ENCODE assay signal across 17 mouse cellular contexts in the genomic region with DNA sequence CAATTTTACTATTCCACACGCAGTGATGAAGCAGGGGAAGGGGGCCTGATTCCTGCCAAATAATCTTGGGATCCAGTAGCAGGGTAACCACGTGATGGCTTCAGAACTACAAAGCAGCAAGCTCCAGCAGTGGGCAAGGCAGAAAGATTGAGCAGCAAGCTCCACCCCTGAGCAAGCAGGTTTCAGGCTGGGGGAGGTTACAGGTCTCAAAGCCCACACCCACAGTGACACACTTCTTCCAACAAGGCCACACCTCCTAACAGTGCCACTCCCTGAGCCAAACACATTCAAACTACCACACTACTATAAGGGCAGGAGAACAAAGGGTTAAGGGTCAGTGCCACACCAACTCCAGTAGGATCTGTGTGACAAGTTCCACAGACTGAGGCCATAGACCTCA. TPM values are rescaled to one million over a fixed set of nuclear protein-coding genes. Genes with fewer than 3 reads are reported as not detected.
DNase-seq lines count a peak whose midpoint lies in the region; ATAC-seq and TF ChIP-seq lines count a peak whose summit lies in the region.
"Had no signal": no experiment of that assay in that cellular context is flagged by ENCODE, and none has a peak within 500 bp of the region (broad histone marks: within the 10 kb centered on the region; RNA-seq: fewer than 3 reads in every experiment).

No protein-coding gene starts in this region.

- no peak overlapping the region for H3K4me3 ChIP-seq in lung, postnatal 0 days (ENCODE audit: low read depth, low read length)
- H3K4me3 ChIP-seq in liver, embryonic 12.5 days = no peak overlapping the region
- no peak overlapping the region for H3K4me3 ChIP-seq in stomach, postnatal 0 days (ENCODE audit: low read depth, low read length)
- H3K4me3 ChIP-seq: hindbrain, embryonic 13.5 days; neural tube, embryonic 15.5 days had no signal

- TF ChIP-seq CTCF in lung, postnatal 0 days (IDR thresholded peaks at IDR 0.05) = no peak
- TF ChIP-seq CTCF in stomach, postnatal 0 days (IDR thresholded peaks at IDR 0.05; ENCODE audit: low read depth) = no peak

- no peaks in the 10 kb centered on the region for H3K9me3 ChIP-seq in lung, postnatal 0 days (ENCODE audit: low read length)
- no peaks in the 10 kb centered on the region for H3K9me3 ChIP-seq in liver, embryonic 12.5 days (replicated peaks)
- no peaks in the 10 kb centered on the region for H3K9me3 ChIP-seq in stomach, postnatal 0 days (ENCODE audit: control insufficient read depth, low read length)
- H3K9me3 ChIP-seq: hindbrain, embryonic 13.5 days; neural tube, embryonic 15.5 days had no signal

- 34% methylated on average over 2 of the region's 2 CpGs for WGBS in lung, postnatal 0 days
- WGBS in liver, embryonic 12.5 days (ENCODE audit: insufficient replicate concordance) = 31% methylated on average over 2 of the region's 2 CpGs
- WGBS in stomach, postnatal 0 days = 20% methylated on average over 2 of the region's 2 CpGs

- no peak overlapping the region for H3K27ac ChIP-seq in lung, postnatal 0 days (ENCODE audit: low read length)
- no peak overlapping the region for H3K27ac ChIP-seq in liver, embryonic 12.5 days
- no peak overlapping the region for H3K27ac ChIP-seq in stomach, postnatal 0 days (replicated peaks)
- H3K27ac ChIP-seq: hindbrain, embryonic 13.5 days; neural tube, embryonic 15.5 days had no signal

- H3K4me2 ChIP-seq in lung, postnatal 0 days (replicated peaks; ENCODE audit: low read depth, low read length) = no peak overlapping the region
- H3K4me2 ChIP-seq in liver, embryonic 12.5 days = peak overlapping the region; percentile 14; the same call in 1 of the 2 replicates
- H3K4me2 ChIP-seq in stomach, postnatal 0 days (replicated peaks; ENCODE audit: low read depth) = no peak overlapping the region
- H3K4me2 ChIP-seq: hindbrain, embryonic 13.5 days; neural tube, embryonic 15.5 days had no signal

- no peak for DNase-seq in lung, postnatal 0 days (ENCODE audit: low spot score)
- DNase-seq in lung, postnatal 10 days = no peak
- DNase-seq in ZHBTc4 (ENCODE audit: low read depth, low spot score) = peak; percentile 91
- DNase-seq in stomach, postnatal 0 days (ENCODE audit: low spot score) = peak; percentile 69
- DNase-seq in urinary bladder, adult 18-20 months (ENCODE audit: low spot score in 2 of 2) = no peak
- no peak for DNase-seq in cerebellum, postnatal 10 days
- DNase-seq in right cerebral cortex, postnatal 36 days (ENCODE audit: low spot score in 2 of 2) = no peak
- DNase-seq: cerebellum, adult 9-10 months; kidney, postnatal 36 days; lung, adult 18-20 months; midbrain, embryonic 14.5 days; right cerebral cortex, postnatal 4 days; thymus, adult 2 months had no signal

- H3K27me3 ChIP-seq in lung, postnatal 0 days (replicated peaks; ENCODE audit: insufficient read depth, low read length) = no peaks in the 10 kb centered on the region
- H3K27me3 ChIP-seq in liver, embryonic 12.5 days (replicated peaks) = peaks cover 14% of the 10 kb centered on the region; the same call in 1 of the 2 replicates
- H3K27me3 ChIP-seq in stomach, postnatal 0 days (ENCODE audit: control insufficient read depth, insufficient read depth, low read length) = no peaks in the 10 kb centered on the region
- H3K27me3 ChIP-seq: hindbrain, embryonic 13.5 days; neural tube, embryonic 15.5 days; Patski had no signal

- H3K9ac ChIP-seq in lung, postnatal 0 days (replicated peaks; ENCODE audit: low read depth) = no peak overlapping the region
- H3K9ac ChIP-seq in liver, embryonic 12.5 days = no peak overlapping the region
- no peak overlapping the region for H3K9ac ChIP-seq in stomach, postnatal 0 days (ENCODE audit: low read length)
- H3K9ac ChIP-seq: hindbrain, embryonic 13.5 days; neural tube, embryonic 15.5 days had no signal

- no peak for TF ChIP-seq EP300 in lung, postnatal 0 days (IDR thresholded peaks at IDR 0.05)
- no peak for TF ChIP-seq EP300 in stomach, postnatal 0 days (optimal IDR thresholded peaks at IDR 0.05)

- H3K36me3 ChIP-seq in lung, postnatal 0 days (ENCODE audit: insufficient read depth, low read length) = no peaks in the 10 kb centered on the region
- H3K36me3 ChIP-seq in liver, embryonic 12.5 days = peaks cover 7% of the 10 kb centered on the region
- H3K36me3 ChIP-seq in stomach, postnatal 0 days (ENCODE audit: control insufficient read depth, insufficient read depth, low read length) = no peaks in the 10 kb centered on the region

- H3K4me1 ChIP-seq in lung, postnatal 0 days (ENCODE audit: insufficient read depth, low read depth, low read length) = no peaks in the 10 kb centered on the region
- peaks cover 28% of the 10 kb centered on the region for H3K4me1 ChIP-seq in liver, embryonic 12.5 days
- H3K4me1 ChIP-seq in stomach, postnatal 0 days (replicated peaks; ENCODE audit: control insufficient read depth, insufficient read depth) = no peaks in the 10 kb centered on the region
- H3K4me1 ChIP-seq: hindbrain, embryonic 13.5 days; neural tube, embryonic 15.5 days had no signal

- peak; percentile 38; the same call in 1 of the 2 replicates for ATAC-seq in lung, postnatal 0 days
- ATAC-seq in liver, embryonic 12.5 days = peak; percentile 81
- peak; percentile 94 for ATAC-seq in stomach, postnatal 0 days (ENCODE audit: low FRiP score, low TSS enrichment)
- ATAC-seq: Patski had no signal

RNA-seq across cellular contexts. Expression of a gene that starts 9.6 kb away (rescaled TPM):
- polyA plus RNA-seq in lung, postnatal 0 days (2015; fragmentation: Nextera tagmentation; extraction: Ambion mirVana) = 3.1 and 5.0 TPM in 2 replicates
- polyA plus RNA-seq in liver, embryonic 12.5 days (2016; fragmentation: Nextera tagmentation; extraction: Ambion mirVana) = 18.5 and 19.7 TPM in 2 replicates
- polyA plus RNA-seq in stomach, postnatal 0 days (2015; fragmentation: Nextera tagmentation; extraction: Ambion mirVana) = 9.7 and 12.4 TPM in 2 replicates

RNA-seq across cellular contexts. Expression of a gene that starts 17.5 kb away (rescaled TPM):
- polyA plus RNA-seq in lung, postnatal 0 days (2015; fragmentation: Nextera tagmentation; extraction: Ambion mirVana) = 60.4 and 69.9 TPM in 2 replicates
- 57.6 and 64.1 TPM in 2 replicates for polyA plus RNA-seq in liver, embryonic 12.5 days (2016; fragmentation: Nextera tagmentation; extraction: Ambion mirVana)
- polyA plus RNA-seq in stomach, postnatal 0 days (2015; fragmentation: Nextera tagmentation; extraction: Ambion mirVana) = 79.7 and 85.3 TPM in 2 replicates

RNA-seq across cellular contexts. Expression of a gene that starts 19.0 kb away (rescaled TPM):
- polyA plus RNA-seq in lung, postnatal 0 days (2015; fragmentation: Nextera tagmentation; extraction: Ambion mirVana) = 283 and 307 TPM in 2 replicates
- 290 and 318 TPM in 2 replicates for polyA plus RNA-seq in liver, embryonic 12.5 days (2016; fragmentation: Nextera tagmentation; extraction: Ambion mirVana)
- 350 and 354 TPM in 2 replicates for polyA plus RNA-seq in stomach, postnatal 0 days (2015; fragmentation: Nextera tagmentation; extraction: Ambion mirVana)

RNA-seq across cellular contexts. Expression of a gene that starts 23.3 kb away (rescaled TPM):
- 63.6 and 66.5 TPM in 2 replicates for polyA plus RNA-seq in lung, postnatal 0 days (2015; fragmentation: Nextera tagmentation; extraction: Ambion mirVana)
- 85.4 and 87.9 TPM in 2 replicates for polyA plus RNA-seq in liver, embryonic 12.5 days (2016; fragmentation: Nextera tagmentation; extraction: Ambion mirVana)
- polyA plus RNA-seq in stomach, postnatal 0 days (2015; fragmentation: Nextera tagmentation; extraction: Ambion mirVana) = 73.7 and 76.5 TPM in 2 replicates

RNA-seq across cellular contexts. Expression of a gene that starts 30.3 kb away (rescaled TPM):
- 2.7 and 2.8 TPM in 2 replicates for polyA plus RNA-seq in lung, postnatal 0 days (2015; fragmentation: Nextera tagmentation; extraction: Ambion mirVana)
- polyA plus RNA-seq in liver, embryonic 12.5 days (2016; fragmentation: Nextera tagmentation; extraction: Ambion mirVana) = 1.9 and 2.5 TPM in 2 replicates
- 0.51 and 0.73 TPM in 2 replicates for polyA plus RNA-seq in stomach, postnatal 0 days (2015; fragmentation: Nextera tagmentation; extraction: Ambion mirVana)

Comparison
In these comparisons a context has a peak if more than half of its experiments do, and no peak if none do; other contexts are left out.
1. ATAC-seq: peak in every context shown above with its lines; median percentile 94 in stomach, postnatal 0 days; 81 in liver, embryonic 12.5 days; 38 in lung, postnatal 0 days.
2. DNase-seq: peak in ZHBTc4 (single experiment) and stomach, postnatal 0 days (single experiment); none in lung, postnatal 0 days (single experiment), lung, postnatal 10 days (single experiment), urinary bladder, adult 18-20 months (0 of 2), cerebellum, postnatal 10 days (0 of 2) and right cerebral cortex, postnatal 36 days (0 of 2).